Comparison of ENCODE assay signal across 8 mouse cellular contexts in genomic region chrX:153139734-153140515, GRCm38 (mm10). TPM values are rescaled to one million over a fixed set of nuclear protein-coding genes. Genes with fewer than 3 reads are reported as not detected.
DNase-seq lines count a peak whose midpoint lies in the region; ATAC-seq lines count a peak whose summit lies in the region.

Gene Rragb (plus strand): TSS chrX:153139981.

- H3K27ac ChIP-seq in hindbrain, embryonic 12.5 days = 0 out of 2 replicates have a peak within 1 kb of the TSS, but pooled peaks have one; percentile 30

- DNase-seq in Muller cell, postnatal 12 days (ENCODE audit: inconsistent ontology term) = peak; percentile 90
- peak; percentile 89 to 93 for DNase-seq in cerebellum, postnatal 10 days
- DNase-seq in frontal cortex, postnatal 10 days (ENCODE audit: low spot score in 2 of 2) = peak; percentile 78 to 85
- peak; percentile 72 to 82 for DNase-seq in layer of hippocampus, postnatal 14 days (ENCODE audit: low spot score in 2 of 2)
- DNase-seq in lung, postnatal 10 days = peak; percentile 59
- peak; percentile 21 for DNase-seq in ovary, postnatal 14 days (ENCODE audit: low spot score)
- DNase-seq in thymus, postnatal 10 days (ENCODE audit: low spot score in 2 of 2) = peak; percentile 26 to 56

- peak within 1 kb of the TSS; percentile 52 for H3K9ac ChIP-seq in hindbrain, embryonic 12.5 days

- WGBS in hindbrain, embryonic 12.5 days = 21% methylated on average over 47 of the region's 47 CpGs

- peak within 1 kb of the TSS; percentile 46 for H3K4me3 ChIP-seq in hindbrain, embryonic 12.5 days

- H3K36me3 ChIP-seq in hindbrain, embryonic 12.5 days = no peaks in the 10 kb centered on the region

- no peaks in the 10 kb centered on the region for H3K4me1 ChIP-seq in hindbrain, embryonic 12.5 days

- peak within 1 kb of the TSS; percentile 55 for H3K4me2 ChIP-seq in hindbrain, embryonic 12.5 days (replicated peaks)

- ATAC-seq in hindbrain, embryonic 12.5 days (ENCODE audit: low FRiP score) = peak; percentile 99

- no peaks in the 10 kb centered on the region for H3K9me3 ChIP-seq in hindbrain, embryonic 12.5 days (replicated peaks)

- H3K27me3 ChIP-seq in hindbrain, embryonic 12.5 days = 0 out of 2 replicates have a peak, but pooled peaks cover 6% of the 10 kb centered on the region

RNA-seq across cellular contexts. Expression of gene Rragb, which starts in this region (rescaled TPM):
- polyA plus RNA-seq in hindbrain, embryonic 12.5 days (2016; fragmentation: Nextera tagmentation; extraction: Ambion mirVana) = 3.6 and 3.8 TPM in 2 replicates
- 100 to 1,000 TPM in 1 of 2 experiments, 10 to 100 TPM in 1; 97.0 to 103 TPM for total RNA-seq in layer of hippocampus, postnatal 14 days (2021)

Comparison
In these comparisons a context has a peak if more than half of its experiments do, and no peak if none do; other contexts are left out.
1. Peak in every context shown above with its lines: DNase-seq, ATAC-seq, H3K4me3 ChIP-seq and H3K27ac ChIP-seq.
2. DNase-seq: peak in every context shown above with its lines; median percentile 91 in cerebellum, postnatal 10 days; 90 in Muller cell, postnatal 12 days; 82 in frontal cortex, postnatal 10 days; 77 in layer of hippocampus, postnatal 14 days; 59 in lung, postnatal 10 days; 41 in thymus, postnatal 10 days; 21 in ovary, postnatal 14 days.